Mouse (Mus musculus) stomach, embryonic 14.5 days (tissue): ENCODE data around the gene Cd6. TPM values are rescaled to one million over a fixed set of nuclear protein-coding genes. Genes with fewer than 3 reads are reported as not detected.

Experiments used
- ATAC-seq: fragments of 200-750 bp; cut with Nextera tagmentation; 2 replicates; pipeline ENCODE4 v1.8.0; 2017; ENCODE audit warnings: low read depth, moderate TSS enrichment; ENCODE audit not compliant: insufficient number of reproducible peaks, insufficient read depth, low FRiP score
- H3K27ac ChIP-seq: fragments of 300-500 bp; sonication (generic); 2 replicates; pipeline ENCODE4 v1.5.1; 2014; ENCODE audit warnings: mild to moderate bottlenecking, low read length, moderate library complexity, mixed read lengths
- H3K27me3 ChIP-seq: fragments of 300-500 bp; sonication (generic); 2 replicates; pipeline ENCODE4 v1.6.1; 2014; ENCODE audit warnings: low read length, control low read depth, mixed read lengths; ENCODE audit not compliant: control insufficient read depth, insufficient read depth
- H3K36me3 ChIP-seq: fragments of 300-500 bp; sonication (generic); 2 replicates; pipeline ENCODE4 v1.6.1; 2014; ENCODE audit warnings: mild to moderate bottlenecking, control low read depth, low read length, moderate library complexity, mixed read lengths; ENCODE audit not compliant: control insufficient read depth, insufficient read depth
- H3K4me1 ChIP-seq: fragments of 300-500 bp; sonication (generic); 2 replicates; pipeline ENCODE4 v1.6.1; 2014; ENCODE audit warnings: low read length, control low read depth, mixed read lengths; ENCODE audit not compliant: control insufficient read depth, insufficient read depth
- H3K4me2 ChIP-seq: fragments of 300-500 bp; sonication (generic); replicated peaks from 2 replicates; pipeline ENCODE4 v1.6.1; 2014; ENCODE audit warnings: low read depth, low read length, control low read depth
- H3K4me3 ChIP-seq: fragments of 300-500 bp; sonication (generic); 2 replicates; pipeline ENCODE4 v1.5.1; 2014; ENCODE audit warnings: low read depth, low read length, control low read depth
- H3K9ac ChIP-seq: fragments of 300-500 bp; sonication (generic); replicated peaks from 2 replicates; pipeline ENCODE4 v1.6.1; 2014; ENCODE audit warnings: low read depth, mild to moderate bottlenecking, control low read depth, low read length, moderate library complexity, mixed read lengths
- H3K9me3 ChIP-seq: fragments of 300-500 bp; sonication (generic); 2 replicates; pipeline ENCODE4 v1.6.1; 2016; ENCODE audit warnings: low read depth, low read length, control low read depth; ENCODE audit not compliant: control insufficient read depth
- WGBS: fragments of 180-500 bp; shearing (Covaris S2); extraction: QIAGEN DNeasy Blood & Tissue Kit; methylation state at CpG from one replicate; pipeline ENCODE4 v1.1.7; 2014; 5-methylcytosine and 5-hydroxymethylcytosine counted together
- polyA plus RNA-seq: library from polyadenylated mRNA; unstranded; fragments of >200 nt; fragmentation: Nextera tagmentation; extraction: Ambion mirVana; gene quantifications from 2 replicates; pipeline ENCODE4 v1.2.1, GENCODE M21; 2014

Gene Cd6
- polyA plus RNA-seq, 1 experiment from 2014 or later, result 0.58 TPM

DNA sequence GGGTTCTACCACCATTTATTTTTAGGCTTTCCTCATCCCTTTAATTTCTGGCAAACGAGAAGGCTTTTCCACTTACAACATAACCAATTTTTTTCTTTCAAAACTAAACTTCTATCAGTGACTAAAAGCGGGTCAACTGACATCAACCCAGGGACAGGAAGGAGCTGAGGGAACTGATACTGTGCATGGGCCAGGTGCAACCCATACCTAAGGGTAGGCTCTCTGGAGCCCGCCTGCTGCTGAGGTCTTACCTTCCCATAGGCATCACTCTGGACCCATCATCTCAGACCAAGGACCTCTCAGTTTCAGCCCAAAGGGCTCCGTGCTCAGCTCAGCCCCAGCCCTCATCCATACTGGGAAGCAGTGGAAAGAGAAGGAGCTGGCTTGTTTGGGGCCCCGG, 1.5 kb downstream of the Cd6 start:
- Histone ChIP-seq H3K4me3 (no peak overlapping the region), H3K4me1 (no peaks in the 10 kb centered on the region), H3K9me3 (no peaks in the 10 kb centered on the region), H3K36me3 (no peaks in the 10 kb centered on the region), H3K27ac (no peak overlapping the region), H3K4me2 (no peak overlapping the region), H3K27me3 (no peaks in the 10 kb centered on the region), H3K9ac (no peak overlapping the region)
- WGBS, result 90% methylated on average over 5 of the region's 5 CpGs
- no peak for ATAC-seq

- Histone ChIP-seq H3K27me3 (no peaks in the 10 kb centered on the region), H3K4me2 (no peak overlapping the region), H3K9ac (no peak overlapping the region), H3K36me3 (no peaks in the 10 kb centered on the region), H3K9me3 (no peaks in the 10 kb centered on the region), H3K4me1 (no peaks in the 10 kb centered on the region), H3K4me3 (no peak overlapping the region), H3K27ac (no peak overlapping the region)
- no peak for ATAC-seq
- WGBS, result 75% methylated on average over 7 of the region's 7 CpGs
Observed at GRCm38 (mm10) chr19:10824061-10824460, 5.8 kb downstream of the Cd6 start.

DNA sequence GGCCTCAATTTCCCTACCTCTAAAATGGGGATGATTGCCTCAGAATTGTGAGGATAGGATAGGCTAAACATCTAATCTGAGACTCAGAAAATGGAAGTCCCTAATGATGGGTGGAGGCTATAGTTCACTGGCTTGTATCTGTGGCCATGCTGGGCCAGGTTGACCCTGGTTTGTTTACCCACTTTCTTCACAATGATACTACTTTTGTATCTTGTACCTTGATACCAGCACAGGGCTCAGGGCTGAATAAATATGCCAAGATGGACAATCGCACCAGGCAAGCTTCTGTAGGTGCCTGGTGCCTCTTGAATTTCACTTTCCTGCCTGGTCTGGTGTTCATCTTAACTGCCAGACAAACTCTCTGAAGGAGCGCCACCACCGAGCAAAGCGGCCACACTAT, 7.3 kb downstream of the Cd6 start:
- H3K4me2 ChIP-seq, result no peak overlapping the region
- WGBS, result 89% methylated on average over 4 of the region's 4 CpGs
- no peaks in the 10 kb centered on the region for H3K27me3 ChIP-seq
- no peaks in the 10 kb centered on the region for H3K36me3 ChIP-seq
- H3K27ac ChIP-seq, result no peak overlapping the region
- no peaks in the 10 kb centered on the region for H3K9me3 ChIP-seq
- H3K4me3 ChIP-seq, result no peak overlapping the region
- H3K4me1 ChIP-seq, result no peaks in the 10 kb centered on the region
- H3K9ac ChIP-seq, result no peak overlapping the region
- ATAC-seq, result no peak

GRCm38 (mm10) chr19:10821319-10821718, 8.5 kb downstream of the Cd6 start:
- no peak overlapping the region for H3K9ac ChIP-seq
- H3K4me1 ChIP-seq, result no peaks in the 10 kb centered on the region
- H3K27ac ChIP-seq, result no peak overlapping the region
- no peaks in the 10 kb centered on the region for H3K36me3 ChIP-seq
- ATAC-seq, result no peak
- no peak overlapping the region for H3K4me3 ChIP-seq
- H3K27me3 ChIP-seq, result no peaks in the 10 kb centered on the region
- no peaks in the 10 kb centered on the region for H3K9me3 ChIP-seq
- 67% methylated on average over 7 of the region's 7 CpGs for WGBS
- H3K4me2 ChIP-seq, result no peak overlapping the region

GRCm38 (mm10) chr19:10818217-10818946, 11.5 kb downstream of the Cd6 start:
- peak; percentile 84 for ATAC-seq
- Histone ChIP-seq H3K27ac (peak overlapping the region; percentile 23), H3K9me3 (no peaks in the 10 kb centered on the region), H3K36me3 (no peaks in the 10 kb centered on the region), H3K4me3 (no peak overlapping the region; the same call in 1 of the 2 replicates), H3K9ac (no peak overlapping the region), H3K27me3 (no peaks in the 10 kb centered on the region), H3K4me1 (no peaks in the 10 kb centered on the region), H3K4me2 (peak overlapping the region; percentile 30)
- WGBS, result 29% methylated on average over 17 of the region's 17 CpGs

DNA sequence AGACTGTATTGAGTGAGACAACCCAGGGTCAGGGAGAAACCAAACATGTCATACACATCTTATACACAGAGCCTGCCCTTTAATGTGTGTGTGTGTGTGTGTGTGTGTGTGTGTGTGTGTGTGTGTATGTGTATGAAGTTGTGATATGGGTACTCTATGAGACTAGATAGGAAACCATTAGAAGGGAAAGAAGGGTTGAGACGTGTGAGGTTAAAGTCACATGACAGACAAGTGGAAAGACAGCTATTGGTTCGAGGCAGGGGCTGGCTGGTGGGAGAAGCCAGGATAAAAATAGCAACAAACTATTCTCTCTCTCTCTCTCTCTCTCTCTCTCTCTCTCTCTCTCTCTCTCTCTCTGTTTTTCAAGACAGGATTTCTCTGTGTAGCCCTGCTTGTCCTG, 13.4 kb downstream of the Cd6 start:
- H3K4me1 ChIP-seq, result no peaks in the 10 kb centered on the region

GRCm38 (mm10) chr19:10815871-10816270, 14.0 kb downstream of the Cd6 start:
- Histone ChIP-seq H3K27ac (no peak overlapping the region), H3K4me1 (no peaks in the 10 kb centered on the region), H3K9ac (no peak overlapping the region), H3K4me3 (no peak overlapping the region), H3K4me2 (no peak overlapping the region), H3K36me3 (no peaks in the 10 kb centered on the region), H3K9me3 (no peaks in the 10 kb centered on the region), H3K27me3 (no peaks in the 10 kb centered on the region)
- ATAC-seq, result no peak
- WGBS, result 85% methylated on average over 6 of the region's 6 CpGs

More for the DNA sequence above, 13.4 kb downstream of the Cd6 start:
- no peak overlapping the region for H3K4me3 ChIP-seq
- H3K36me3 ChIP-seq, result no peaks in the 10 kb centered on the region
- no peaks in the 10 kb centered on the region for H3K27me3 ChIP-seq
- H3K4me2 ChIP-seq, result no peak overlapping the region
- ATAC-seq, result no peak
- no peaks in the 10 kb centered on the region for H3K9me3 ChIP-seq
- no peak overlapping the region for H3K27ac ChIP-seq
- no peak overlapping the region for H3K9ac ChIP-seq
- 60% methylated on average over 2 of the region's 2 CpGs for WGBS

GRCm38 (mm10) chr19:10813905-10814304, 16.0 kb downstream of the Cd6 start:
- no peak overlapping the region for H3K9ac ChIP-seq
- no peaks in the 10 kb centered on the region for H3K9me3 ChIP-seq
- H3K36me3 ChIP-seq, result no peaks in the 10 kb centered on the region
- H3K27ac ChIP-seq, result no peak overlapping the region
- H3K4me1 ChIP-seq, result no peaks in the 10 kb centered on the region
- no peaks in the 10 kb centered on the region for H3K27me3 ChIP-seq
- WGBS, result 62% methylated on average over 7 of the region's 7 CpGs
- no peak overlapping the region for H3K4me3 ChIP-seq
- no peak overlapping the region for H3K4me2 ChIP-seq
- no peak for ATAC-seq

GRCm38 (mm10) chr19:10813039-10813438, 16.8 kb downstream of the Cd6 start:
- no peaks in the 10 kb centered on the region for H3K4me1 ChIP-seq
- no peak overlapping the region for H3K4me2 ChIP-seq
- H3K9ac ChIP-seq, result no peak overlapping the region
- no peaks in the 10 kb centered on the region for H3K9me3 ChIP-seq
- no peak for ATAC-seq
- no peak overlapping the region for H3K27ac ChIP-seq
- H3K36me3 ChIP-seq, result no peaks in the 10 kb centered on the region
- H3K4me3 ChIP-seq, result no peak overlapping the region
- WGBS, result 89% methylated on average over 5 of the region's 5 CpGs
- H3K27me3 ChIP-seq, result no peaks in the 10 kb centered on the region
